Mouse (Mus musculus) intestine, embryonic 14.5 days (tissue): ENCODE data around the gene Chst7. TPM values are rescaled to one million over a fixed set of nuclear protein-coding genes. Genes with fewer than 3 reads are reported as not detected.

Source experiments
- ATAC-seq: fragments of 200-750 bp; cut with Nextera tagmentation; replicated peaks from 2 replicates; pipeline ENCODE4 v1.8.0; 2017; ENCODE audit warnings: low read depth, moderate number of reproducible peaks, moderate TSS enrichment, moderate library complexity; ENCODE audit not compliant: low FRiP score, low TSS enrichment
- DNase-seq: peaks from one replicate; pipeline ENCODE4 v3.0.0-alpha.2; 2018; ENCODE audit warnings: low spot score
- H3K27ac ChIP-seq: fragments of 300-500 bp; sonication (generic); 2 replicates; pipeline ENCODE4 v1.5.1; 2014; ENCODE audit warnings: low read depth, mild to moderate bottlenecking, control low read depth
- H3K27me3 ChIP-seq: fragments of 300-500 bp; sonication (generic); replicated peaks from 2 replicates; pipeline ENCODE4 v1.6.1; 2014; ENCODE audit warnings: low read length, control low read depth; ENCODE audit not compliant: control insufficient read depth, insufficient read depth
- H3K36me3 ChIP-seq: fragments of 300-500 bp; sonication (generic); 2 replicates; pipeline ENCODE4 v1.6.1; 2014; ENCODE audit warnings: low read length, control low read depth; ENCODE audit not compliant: control insufficient read depth, insufficient read depth
- H3K4me1 ChIP-seq: fragments of 300-500 bp; sonication (generic); replicated peaks from 2 replicates; pipeline ENCODE4 v1.6.1; 2014; ENCODE audit warnings: low read length, control low read depth, mixed read lengths; ENCODE audit not compliant: control insufficient read depth, insufficient read depth
- H3K4me2 ChIP-seq: fragments of 300-500 bp; sonication (generic); 2 replicates; pipeline ENCODE4 v1.6.1; 2014; ENCODE audit warnings: low read length
- H3K4me3 ChIP-seq: fragments of 300-500 bp; sonication (generic); 2 replicates; pipeline ENCODE4 v1.5.1; 2014; ENCODE audit warnings: low read depth, low read length, control low read depth, mixed read lengths
- H3K9ac ChIP-seq: fragments of 300-500 bp; sonication (generic); 2 replicates; pipeline ENCODE4 v1.6.1; 2014; ENCODE audit warnings: mild to moderate bottlenecking, low read length
- H3K9me3 ChIP-seq: fragments of 300-500 bp; sonication (generic); 2 replicates; pipeline ENCODE4 v1.6.1; 2016; ENCODE audit warnings: low read length, control low read depth; ENCODE audit not compliant: control insufficient read depth
- WGBS: fragments of 180-500 bp; shearing (Covaris S2); extraction: QIAGEN DNeasy Blood & Tissue Kit; methylation state at CpG from one replicate; pipeline ENCODE4 v1.1.7; 2014; 5-methylcytosine and 5-hydroxymethylcytosine counted together
- polyA plus RNA-seq: library from polyadenylated mRNA; unstranded; fragments of >200 nt; fragmentation: Nextera tagmentation; extraction: Ambion mirVana; gene quantifications from 2 replicates; pipeline ENCODE4 v1.2.1, GENCODE M21; 2014

Gene Chst7
- 3.6 and 3.9 TPM in 2 replicates for polyA plus RNA-seq

- Histone ChIP-seq H3K4me3 (peak within 1 kb of the TSS; percentile 39), H3K4me1 (no peaks in the 10 kb centered on the region), H3K4me2 (peak within 1 kb of the TSS; percentile 65), H3K36me3 (no peaks in the 10 kb centered on the region), H3K27ac (no peak within 1 kb of the TSS), H3K9ac (0 out of 2 replicates have a peak within 1 kb of the TSS, but pooled peaks have one; percentile 7), H3K27me3 (peaks cover 8% of the 10 kb centered on the region), H3K9me3 (0 out of 2 replicates have a peak, but pooled peaks cover 2% of the 10 kb centered on the region)
- ATAC-seq (peak; percentile 91), DNase-seq (peak; percentile 67)
- 17% methylated on average over 34 of the region's 40 CpGs for WGBS
These were observed at the start of gene Chst7 for GRCm38 (mm10) chrX:20059381-20059971. Gene Chst7, plus strand, starts transcription at chrX:20059560.

GRCm38 (mm10) chrX:20012211-20012610, 47.1 kb upstream of the Chst7 start:
- no peaks in the 10 kb centered on the region for H3K27me3 ChIP-seq
- no peaks in the 10 kb centered on the region for H3K4me1 ChIP-seq
- H3K4me3 ChIP-seq: no peak overlapping the region
- H3K9me3 ChIP-seq: no peaks in the 10 kb centered on the region
- WGBS: 95% methylated on average over 2 of the region's 2 CpGs
- H3K36me3 ChIP-seq: no peaks in the 10 kb centered on the region
- DNase-seq: no peak
- H3K4me2 ChIP-seq: no peak overlapping the region
- ATAC-seq: no peak
- no peak overlapping the region for H3K27ac ChIP-seq
- no peak overlapping the region for H3K9ac ChIP-seq

- Histone ChIP-seq H3K27ac (no peak overlapping the region), H3K9me3 (no peaks in the 10 kb centered on the region), H3K4me2 (no peak overlapping the region), H3K36me3 (no peaks in the 10 kb centered on the region), H3K4me1 (no peaks in the 10 kb centered on the region), H3K9ac (no peak overlapping the region), H3K27me3 (no peaks in the 10 kb centered on the region), H3K4me3 (no peak overlapping the region)
- ATAC-seq (no peak), DNase-seq (no peak)
- WGBS: 43% methylated on average over 2 of the region's 2 CpGs
These were observed 38.4 kb upstream of the Chst7 start for GRCm38 (mm10) chrX:20020942-20021341.

- H3K27me3 ChIP-seq: peaks cover 8% of the 10 kb centered on the region
- H3K27ac ChIP-seq: no peak overlapping the region
- peak overlapping the region; percentile 39 for H3K4me3 ChIP-seq
- DNase-seq (peak; percentile 58), ATAC-seq (no peak)
- no peaks in the 10 kb centered on the region for H3K4me1 ChIP-seq
- H3K9me3 ChIP-seq: 0 out of 2 replicates have a peak, but pooled peaks cover 2% of the 10 kb centered on the region
- WGBS: 24% methylated on average over 57 of the region's 65 CpGs
- H3K36me3 ChIP-seq: no peaks in the 10 kb centered on the region
- H3K4me2 ChIP-seq: peak overlapping the region; percentile 65
- 0 out of 2 replicates have a peak overlapping the region, but pooled peaks have one; percentile 7 for H3K9ac ChIP-seq
These were observed 872 bp downstream of the Chst7 start for GRCm38 (mm10) chrX:20060096-20060768.

DNA sequence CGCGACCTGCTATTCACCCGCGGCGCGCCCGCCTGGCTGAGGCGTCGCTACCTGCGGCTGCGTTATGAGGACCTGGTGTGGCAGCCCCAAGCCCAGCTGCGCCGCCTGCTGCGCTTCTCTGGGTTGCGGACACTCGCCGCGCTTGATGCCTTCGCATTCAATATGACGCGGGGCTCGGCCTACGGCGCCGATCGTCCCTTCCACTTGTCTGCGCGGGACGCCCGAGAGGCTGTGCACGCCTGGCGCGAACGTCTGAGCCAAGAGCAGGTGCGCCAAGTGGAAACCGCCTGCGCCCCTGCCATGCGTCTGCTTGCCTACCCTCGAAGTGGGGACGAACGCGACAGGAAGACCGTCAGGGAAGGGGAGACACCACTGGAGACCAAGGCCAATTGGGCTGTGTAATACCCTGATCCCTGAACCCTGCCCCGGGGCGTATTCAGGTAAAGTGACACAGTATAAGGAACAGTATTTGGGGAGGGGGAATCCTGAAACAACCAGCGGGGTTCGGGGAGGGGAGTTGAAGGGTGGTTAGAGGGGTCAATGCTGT, 1.5 kb downstream of the Chst7 start:
- H3K4me1 ChIP-seq: no peaks in the 10 kb centered on the region
- 0 out of 2 replicates have a peak, but pooled peaks cover 2% of the 10 kb centered on the region for H3K9me3 ChIP-seq
- WGBS: 23% methylated on average over 43 of the region's 47 CpGs
- peaks cover 8% of the 10 kb centered on the region for H3K27me3 ChIP-seq
- peak overlapping the region; percentile 65 for H3K4me2 ChIP-seq
- ATAC-seq: no peak
- peak overlapping the region; percentile 39 for H3K4me3 ChIP-seq
- DNase-seq: peak; percentile 51
- H3K9ac ChIP-seq: no peak overlapping the region
- H3K36me3 ChIP-seq: no peaks in the 10 kb centered on the region
- H3K27ac ChIP-seq: no peak overlapping the region

- H3K4me2 ChIP-seq: no peak overlapping the region
- H3K9me3 ChIP-seq: 0 out of 2 replicates have a peak, but pooled peaks cover 2% of the 10 kb centered on the region
- ATAC-seq (no peak), DNase-seq (no peak)
- no peak overlapping the region for H3K4me3 ChIP-seq
- WGBS: 54% methylated on average over 3 of the region's 3 CpGs
- no peak overlapping the region for H3K27ac ChIP-seq
- H3K4me1 ChIP-seq: no peaks in the 10 kb centered on the region
- H3K9ac ChIP-seq: no peak overlapping the region
- H3K27me3 ChIP-seq: peaks cover 8% of the 10 kb centered on the region
- no peaks in the 10 kb centered on the region for H3K36me3 ChIP-seq
These were observed 2.6 kb downstream of the Chst7 start for GRCm38 (mm10) chrX:20061764-20062480.

GRCm38 (mm10) chrX:20066636-20067035, 7.3 kb downstream of the Chst7 start:
- ATAC-seq: no peak
- no peak for DNase-seq
- no peaks in the 10 kb centered on the region for H3K4me1 ChIP-seq

GRCm38 (mm10) chrX:20070196-20070595, 10.8 kb downstream of the Chst7 start:
- WGBS: 41% methylated on average over 4 of the region's 4 CpGs
- no peaks in the 10 kb centered on the region for H3K27me3 ChIP-seq
- H3K4me3 ChIP-seq: no peak overlapping the region
- no peak for DNase-seq
- H3K36me3 ChIP-seq: no peaks in the 10 kb centered on the region
- ATAC-seq: no peak
- no peak overlapping the region for H3K4me2 ChIP-seq
- H3K9me3 ChIP-seq: no peaks in the 10 kb centered on the region
- H3K9ac ChIP-seq: no peak overlapping the region
- H3K27ac ChIP-seq: no peak overlapping the region
- H3K4me1 ChIP-seq: no peaks in the 10 kb centered on the region

More at GRCm38 (mm10) chrX:20066636-20067035, 7.3 kb downstream of the Chst7 start:
- no peaks in the 10 kb centered on the region for H3K27me3 ChIP-seq
- H3K4me3 ChIP-seq: no peak overlapping the region
- no peaks in the 10 kb centered on the region for H3K9me3 ChIP-seq
- H3K9ac ChIP-seq: no peak overlapping the region
- H3K4me2 ChIP-seq: no peak overlapping the region
- H3K36me3 ChIP-seq: no peaks in the 10 kb centered on the region
- H3K27ac ChIP-seq: no peak overlapping the region
